In the genomic region with DNA sequence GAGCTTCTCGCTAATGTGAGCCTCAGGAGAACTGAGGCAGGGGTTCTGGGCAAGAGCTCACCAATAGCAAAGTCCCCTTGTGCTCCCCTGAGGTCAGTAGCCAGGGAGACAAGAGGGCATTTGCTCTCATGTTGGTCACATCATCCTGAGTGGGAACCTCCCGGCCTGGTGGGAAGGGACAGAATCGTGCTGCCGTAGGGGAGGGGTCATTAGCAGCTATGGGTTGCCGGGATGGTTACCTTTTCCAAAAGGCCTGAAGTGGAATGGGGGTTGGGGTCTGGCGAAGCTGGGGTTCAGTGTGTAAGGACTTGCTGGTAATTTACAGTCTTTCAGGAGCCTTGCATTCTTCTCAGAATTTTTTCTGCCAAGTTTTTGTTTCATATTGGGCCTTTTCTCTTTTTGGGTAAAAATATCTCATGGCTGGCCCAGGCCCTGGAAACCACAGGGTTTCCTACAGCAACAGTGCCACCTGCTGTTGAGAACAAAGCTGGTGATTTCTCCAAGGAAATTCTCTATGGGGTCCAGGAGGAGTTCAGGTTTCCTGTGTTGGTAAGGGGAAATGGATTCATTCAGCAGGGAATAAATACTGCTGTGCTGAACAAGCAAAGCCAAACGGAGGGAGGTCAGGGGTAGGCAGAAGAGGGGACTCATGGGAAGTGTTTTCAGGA, we compare ENCODE assay signal across 8 mouse cellular contexts.
DNase-seq lines count a peak whose midpoint lies in the region; ATAC-seq and TF ChIP-seq lines count a peak whose summit lies in the region.

No protein-coding gene starts in this region.

- POLR2A ChIA-PET in Patski (lab: Charles Lee), result no interaction called here

- no peak overlapping the region for H3K4me2 ChIP-seq in liver, embryonic 14.5 days (ENCODE audit: low read depth)

- H3K27me3 ChIP-seq in Patski, result peaks cover 14% of the 10 kb centered on the region
- H3K27me3 ChIP-seq in liver, embryonic 14.5 days (ENCODE audit: control insufficient read depth, insufficient read depth, low read length), result no peaks in the 10 kb centered on the region

- 42% methylated on average over 7 of the region's 7 CpGs for WGBS in liver, embryonic 14.5 days (ENCODE audit: insufficient replicate concordance)

- H3K36me3 ChIP-seq in liver, embryonic 14.5 days (replicated peaks; ENCODE audit: control insufficient read depth, insufficient read depth, low read depth), result no peaks in the 10 kb centered on the region

- no peak for TF ChIP-seq EP300 in liver, embryonic 14.5 days (IDR thresholded peaks at IDR 0.05; ENCODE audit: low read depth)

- H3K9me3 ChIP-seq in liver, embryonic 14.5 days (ENCODE audit: control insufficient read depth, low read length), result no peaks in the 10 kb centered on the region

- ATAC-seq in Patski, result no peak
- ATAC-seq in liver, embryonic 14.5 days (ENCODE audit: insufficient read depth), result no peak
- ATAC-seq in megakaryocyte-erythroid progenitor cell, adult 5-6 weeks (replicated peaks; ENCODE audit: low FRiP score, low TSS enrichment, poor library complexity, severe bottlenecking), result no peak

- peak; percentile 79 for TF ChIP-seq CTCF in Patski (IDR thresholded peaks at IDR 0.05)
- TF ChIP-seq CTCF in liver, embryonic 14.5 days (IDR thresholded peaks at IDR 0.05; ENCODE audit: low read depth), result peak; percentile 24; the same call in 1 of the 2 replicates

- CTCF ChIA-PET in Patski (lab: Charles Lee), result interaction anchor here (1.0 to 3.2 kb wide), 5 partner anchors 10 to 22 kb away, joined by 3 to 14 read pairs (median 6); no protein-coding TSS in a partner anchor

- H3K9ac ChIP-seq in liver, embryonic 14.5 days (replicated peaks), result no peak overlapping the region

- H3K4me3 ChIP-seq in liver, embryonic 14.5 days (ENCODE audit: insufficient read depth in 1 of 2, low read depth in 2 of 2, low read length in 2 of 2), result no peak overlapping the region

- DNase-seq in CD8-positive naive resting alpha-beta T cell, adult 2 months (ENCODE audit: low read depth in 2 of 2, low spot score in 2 of 2), result peak; percentile 3 to 15
- no peak for DNase-seq in Patski (ENCODE audit: low read depth, low spot score)
- DNase-seq in cerebellum, postnatal 36 days, result peak; percentile 67 to 78
- peak; percentile 62 for DNase-seq in gastrocnemius, postnatal 10 days
- DNase-seq in kidney, postnatal 14 days, result peak; percentile 54
- DNase-seq in liver, embryonic 14.5 days (ENCODE audit: low read depth in 3 of 3, low spot score in 3 of 3), result no peak
- peak; percentile 79 for DNase-seq in retina, embryonic 14.5 days (ENCODE audit: low spot score)

- H3K27ac ChIP-seq in liver, embryonic 14.5 days, result no peak overlapping the region

- no peaks in the 10 kb centered on the region for H3K4me1 ChIP-seq in liver, embryonic 14.5 days (replicated peaks; ENCODE audit: control insufficient read depth in 2 of 2, insufficient read depth in 2 of 2, low read length in 1 of 2)

- in situ Hi-C loops in Patski (cut with MboI; ENCODE audit: low pct_unique_long_range_greater_than_20kb), result no loop called here

Comparison
In these comparisons a context has a peak if more than half of its experiments do, and no peak if none do; other contexts are left out.
1. DNase-seq: peak in CD8-positive naive resting alpha-beta T cell, adult 2 months (2 of 2), cerebellum, postnatal 36 days (2 of 2), gastrocnemius, postnatal 10 days (single experiment), kidney, postnatal 14 days (single experiment) and retina, embryonic 14.5 days (single experiment); none in Patski (single experiment) and liver, embryonic 14.5 days (0 of 3).